Mouse (Mus musculus) lung, postnatal 4 days (tissue): Measurements from ENCODE around the gene Ccnl1.

Experiments used
- DNase-seq, 2 experiments: peaks; one replicate each; pipeline ENCODE4 v3.0.0; 2021

Ccnl1 gene

GRCm38 (mm10) chr3:65958840-65959185, 764 bp upstream of the Ccnl1 start:
- DNase-seq = no peak

DNA sequence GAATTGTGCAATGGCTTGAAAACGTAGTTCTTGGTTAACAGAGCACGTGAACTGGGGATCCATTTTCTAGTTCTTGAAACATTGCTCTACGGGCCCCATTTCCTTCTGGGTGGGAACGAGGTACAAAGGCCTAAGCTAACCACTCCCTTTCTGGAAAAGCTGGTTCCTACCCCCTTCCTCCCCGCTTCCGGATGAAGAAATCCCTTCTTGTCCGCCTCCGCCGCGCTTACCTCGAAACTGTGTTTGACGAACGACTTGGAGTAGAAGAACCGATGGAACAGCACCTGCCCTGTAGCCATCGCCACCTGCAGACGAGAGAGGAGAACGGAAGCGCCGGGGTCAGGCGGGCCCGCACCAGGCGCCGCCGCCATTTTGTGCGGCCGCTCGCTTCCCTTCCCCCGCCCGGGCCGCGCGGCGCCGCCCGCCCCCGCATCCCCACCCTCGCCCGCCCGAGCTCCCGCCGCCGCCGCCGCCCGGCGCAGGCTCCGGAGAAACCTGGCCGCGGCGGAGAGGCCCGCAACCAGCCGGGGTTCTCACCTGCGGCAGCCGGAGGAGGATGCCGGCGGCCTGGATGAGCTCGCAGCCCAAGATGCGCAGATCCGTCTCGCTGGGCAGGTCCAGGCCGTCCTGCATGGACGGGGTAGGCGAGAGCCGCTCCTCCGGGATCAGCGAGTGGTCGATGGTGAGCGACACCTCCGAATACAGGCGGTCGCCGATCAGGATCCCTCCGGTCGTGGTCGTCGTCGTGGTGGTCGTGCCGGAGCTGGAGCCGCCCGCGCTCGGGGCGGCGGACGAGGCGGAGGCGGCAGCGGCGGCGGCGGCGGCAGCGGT, 563 bp downstream of the Ccnl1 start:
- peak; percentile 76 to 77 for DNase-seq

DNA sequence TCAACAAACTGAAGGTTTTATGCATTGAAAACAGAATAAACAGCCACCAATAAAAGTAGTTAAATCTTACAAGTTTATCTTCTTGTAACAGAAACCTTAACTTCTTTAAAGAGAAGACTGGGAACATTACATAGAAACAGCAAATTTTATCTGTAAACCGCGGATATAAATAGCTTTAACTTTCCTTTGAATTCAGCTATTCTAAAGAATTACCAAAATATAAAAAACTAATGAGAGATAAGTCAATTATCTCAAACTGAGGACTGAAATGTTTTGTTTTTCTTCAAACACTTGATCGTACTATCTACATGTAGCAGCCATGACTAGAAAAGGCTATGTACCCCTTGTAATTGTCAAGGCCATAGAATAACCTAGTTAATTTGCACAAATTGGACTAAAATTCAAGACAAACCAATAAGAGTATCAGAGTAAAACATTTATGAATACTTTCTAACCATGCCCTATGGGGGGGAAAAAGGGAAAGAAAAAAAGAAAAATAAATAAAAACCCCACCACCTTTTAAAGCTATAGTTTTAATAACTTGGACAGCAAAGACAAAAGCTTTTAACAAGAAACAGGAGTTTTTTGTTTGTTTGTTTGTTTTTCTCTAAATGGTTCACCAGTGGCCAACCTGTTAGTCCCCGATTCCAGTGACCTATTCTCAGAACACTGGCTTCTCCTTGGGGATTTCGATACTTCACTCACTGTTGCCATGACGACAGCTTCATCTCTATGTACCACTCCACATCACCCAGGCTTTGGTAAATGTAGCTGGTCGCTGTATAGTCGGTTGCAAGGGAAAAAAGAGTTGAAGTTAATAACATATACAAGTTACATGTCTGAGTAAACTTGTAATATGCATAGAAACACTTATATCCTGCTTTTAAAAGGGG, 3.3 kb downstream of the Ccnl1 start:
- no peak for DNase-seq

DNA sequence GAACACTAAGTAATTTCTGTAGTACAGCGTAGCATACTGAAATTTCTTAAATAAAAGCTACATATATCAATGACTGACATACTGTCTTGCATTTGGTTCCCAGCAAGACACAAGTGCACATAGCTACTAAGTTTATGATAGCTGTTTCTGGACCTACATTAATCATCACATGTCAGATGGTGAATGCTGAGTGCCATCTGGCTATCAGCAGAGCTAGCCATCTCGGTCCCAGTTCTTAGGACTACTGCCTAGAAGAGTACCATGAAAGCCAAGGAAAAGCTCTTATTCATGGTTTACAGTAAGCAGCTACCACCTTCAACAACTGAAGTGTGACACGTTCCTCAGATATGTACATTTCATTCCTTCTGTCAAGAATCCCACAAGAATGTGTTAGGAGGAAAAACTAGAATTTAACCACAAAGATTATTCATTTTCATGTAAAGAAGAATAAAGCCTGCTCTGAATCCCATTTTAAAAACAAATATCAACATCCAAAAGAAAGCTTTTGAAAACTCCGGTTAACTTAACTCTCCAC, 7.2 kb downstream of the Ccnl1 start:
- no peak for DNase-seq

GRCm38 (mm10) chr3:65950304-65950703, 7.7 kb downstream of the Ccnl1 start:
- DNase-seq = no peak

DNA sequence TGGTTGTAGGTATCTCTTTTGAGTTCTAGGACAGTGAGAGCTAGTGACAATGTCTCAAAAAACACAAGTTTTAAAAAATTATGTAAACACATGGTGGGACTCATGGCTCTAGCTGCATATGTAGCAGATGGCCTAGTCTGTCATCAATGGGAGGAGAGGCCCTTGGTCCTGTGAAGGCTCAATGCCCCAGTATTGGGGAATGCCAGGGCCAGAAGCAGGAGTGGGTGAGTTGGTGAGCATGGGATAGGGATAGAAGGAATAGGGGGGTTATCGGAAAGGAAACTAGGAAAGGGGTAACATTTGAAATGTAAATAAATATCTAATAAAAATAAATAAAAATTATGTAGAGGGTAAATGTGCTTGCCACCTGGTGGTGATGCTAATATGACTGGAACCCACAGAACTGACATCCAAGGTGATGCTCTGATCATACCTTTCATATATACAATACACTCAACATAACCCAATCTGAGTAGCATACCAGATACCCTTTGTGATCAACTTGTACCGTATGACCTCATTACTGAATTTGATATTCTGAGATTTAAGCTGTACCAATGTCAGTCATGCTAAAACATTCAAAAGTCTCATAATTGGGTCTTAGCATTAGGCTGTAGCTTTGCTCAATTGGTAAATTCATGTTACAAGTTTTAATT, 12.6 kb downstream of the Ccnl1 start:
- no peak for DNase-seq

GRCm38 (mm10) chr3:65944713-65945112, 13.3 kb downstream of the Ccnl1 start:
- no peak for DNase-seq

DNA sequence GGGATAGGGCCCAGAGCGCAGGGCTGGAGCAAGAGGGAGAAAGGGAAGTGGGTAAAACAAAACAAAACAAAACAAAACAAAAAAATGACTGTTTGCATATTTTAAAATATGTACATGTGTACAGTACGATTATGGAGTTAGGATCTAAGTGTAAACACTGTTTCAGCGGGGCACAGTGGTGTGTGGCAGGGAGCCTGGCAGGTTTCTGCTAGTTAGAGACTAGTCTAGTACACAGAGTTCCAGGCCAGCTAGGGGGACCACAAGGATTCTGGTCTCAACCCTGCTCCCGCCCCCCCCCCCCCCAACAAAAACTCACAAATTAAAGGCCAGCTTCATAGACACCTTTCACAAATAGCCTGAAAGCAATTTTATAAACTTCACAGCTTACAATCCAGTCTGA, 14.6 kb downstream of the Ccnl1 start:
- no peak for DNase-seq

- no peak for DNase-seq
Measured at GRCm38 (mm10) chr3:65941052-65941451, 17.0 kb downstream of the Ccnl1 start.

DNA sequence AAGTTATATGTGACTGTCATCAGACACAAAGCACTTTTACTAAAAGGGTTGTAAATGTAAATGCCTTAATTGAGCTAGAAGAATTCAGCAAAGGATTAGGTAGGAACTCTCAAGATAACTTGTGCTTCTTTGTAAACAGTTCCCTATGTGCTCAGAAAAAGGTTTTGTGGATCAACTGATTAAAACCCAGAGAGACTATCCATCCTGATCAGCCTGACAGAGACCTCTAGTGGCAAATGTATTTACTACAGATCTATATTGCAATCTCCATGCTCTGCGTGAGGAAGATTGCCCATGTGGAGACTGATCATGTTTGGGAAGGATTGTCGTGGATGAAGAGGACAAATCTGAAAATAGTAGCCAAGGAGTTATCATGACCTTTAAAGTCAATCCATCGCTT, 19.8 kb downstream of the Ccnl1 start:
- DNase-seq = no peak

GRCm38 (mm10) chr3:65936384-65936783, 21.7 kb downstream of the Ccnl1 start:
- DNase-seq = no peak

DNA sequence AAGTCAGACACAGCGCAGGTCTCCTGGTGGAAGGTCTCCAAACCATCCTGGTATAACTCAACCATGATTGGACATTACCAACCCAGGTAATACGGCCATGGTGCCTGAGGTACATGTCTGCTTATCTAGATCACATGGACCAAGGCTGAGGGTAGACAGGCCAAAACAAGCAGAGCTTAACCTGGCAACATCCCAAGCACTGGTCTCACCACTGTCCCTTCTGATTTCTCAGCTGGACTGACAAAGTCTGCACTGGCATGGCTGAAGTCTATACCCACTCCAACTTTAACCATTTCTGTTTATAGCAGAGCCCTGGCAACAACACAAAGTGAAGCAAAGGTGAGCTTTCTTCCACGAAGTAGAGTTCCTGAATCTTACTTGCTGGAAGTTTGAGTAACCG, 22.9 kb downstream of the Ccnl1 start:
- no peak for DNase-seq

DNA sequence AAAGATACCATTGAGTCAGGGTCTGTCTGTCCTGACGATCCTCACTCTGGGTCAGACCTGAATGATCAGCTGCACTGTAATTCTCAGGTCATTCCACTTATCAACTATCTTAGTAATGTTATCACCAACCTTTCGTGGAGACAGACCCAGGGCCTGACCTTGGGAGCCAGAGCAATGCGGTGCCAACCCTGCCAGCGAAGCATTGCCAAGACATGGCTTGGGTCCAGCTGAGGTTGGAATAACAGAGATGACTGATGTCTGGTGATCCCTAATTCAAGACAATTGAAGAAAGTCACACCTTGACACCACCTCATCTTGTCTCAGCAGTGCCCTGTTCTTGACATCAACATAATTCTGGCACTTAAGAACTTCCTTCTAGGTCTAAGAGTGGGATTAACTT, 24.3 kb downstream of the Ccnl1 start:
- DNase-seq = no peak

GRCm38 (mm10) chr3:65931542-65931941, 26.5 kb downstream of the Ccnl1 start:
- no peak for DNase-seq

- no peak for DNase-seq
Measured at GRCm38 (mm10) chr3:65930636-65931035, 27.4 kb downstream of the Ccnl1 start.

DNA sequence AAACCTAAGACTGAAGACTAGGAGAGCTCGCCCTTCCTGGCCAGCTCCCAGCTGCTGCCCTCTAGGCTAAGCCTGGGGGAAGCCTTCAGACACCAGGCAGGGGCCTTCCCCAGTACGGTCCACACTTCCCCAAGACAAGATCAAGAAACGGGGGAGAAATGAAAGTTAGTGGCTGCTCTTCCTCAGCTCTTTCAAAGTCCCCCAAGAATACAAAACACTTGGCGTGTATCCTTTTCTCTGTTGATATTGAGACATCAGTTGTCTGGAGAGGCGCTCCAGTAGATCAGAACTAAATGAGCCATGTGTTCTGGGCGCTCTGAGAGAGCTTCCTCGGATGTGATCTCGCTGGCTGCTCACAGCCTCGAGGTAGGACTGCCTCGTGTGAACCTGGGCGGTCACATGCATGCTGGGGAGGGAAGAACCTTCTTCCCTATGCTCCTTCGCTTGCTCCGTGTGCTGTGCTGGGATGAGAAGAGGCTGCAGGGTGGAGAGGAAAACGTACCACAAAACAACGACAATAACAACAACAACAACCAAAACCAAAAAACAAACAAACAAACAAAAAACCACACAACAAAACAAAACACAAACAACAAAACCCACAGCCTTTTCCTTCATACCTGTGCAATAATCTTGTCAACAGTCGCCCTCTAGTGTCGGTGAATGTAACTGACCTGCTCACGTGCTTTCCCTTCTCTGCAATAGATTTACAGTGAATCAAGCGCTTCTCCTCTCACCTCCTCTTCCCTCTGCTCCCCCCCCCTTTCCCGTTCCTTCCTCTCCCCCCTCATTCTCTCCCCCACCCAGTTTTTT, 28.0 kb downstream of the Ccnl1 start:
- peak; percentile 39 to 79 for DNase-seq

DNA sequence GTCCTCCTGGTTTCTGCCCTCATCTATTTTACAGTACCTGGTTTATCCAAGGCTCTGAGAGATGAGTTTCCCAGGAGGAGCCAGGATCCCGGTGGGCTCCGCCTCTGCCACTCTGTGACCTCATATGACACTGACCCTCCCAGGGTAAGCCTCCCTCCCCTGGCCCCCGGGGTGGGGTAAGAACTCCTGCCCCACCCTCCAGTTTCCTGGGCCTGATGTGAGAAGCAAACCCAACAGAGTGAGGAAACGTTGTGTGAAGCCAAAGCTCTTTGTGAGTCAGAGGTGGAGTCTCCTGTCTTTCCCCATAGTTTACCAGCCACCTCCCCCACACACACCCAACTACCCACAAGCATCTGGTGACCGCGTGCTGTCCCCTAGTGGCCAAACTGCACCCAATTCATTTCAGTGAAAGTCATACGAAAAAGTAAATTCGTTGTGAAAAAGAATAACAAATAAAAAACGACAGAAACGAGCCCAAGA, 28.7 kb downstream of the Ccnl1 start:
- peak; percentile 84 to 88 for DNase-seq

- DNase-seq = no peak
Measured at GRCm38 (mm10) chr3:65928614-65929272, 29.3 kb downstream of the Ccnl1 start.

- DNase-seq = peak; percentile 73 to 78
Measured at GRCm38 (mm10) chr3:65927685-65928084, 30.4 kb downstream of the Ccnl1 start.

DNA sequence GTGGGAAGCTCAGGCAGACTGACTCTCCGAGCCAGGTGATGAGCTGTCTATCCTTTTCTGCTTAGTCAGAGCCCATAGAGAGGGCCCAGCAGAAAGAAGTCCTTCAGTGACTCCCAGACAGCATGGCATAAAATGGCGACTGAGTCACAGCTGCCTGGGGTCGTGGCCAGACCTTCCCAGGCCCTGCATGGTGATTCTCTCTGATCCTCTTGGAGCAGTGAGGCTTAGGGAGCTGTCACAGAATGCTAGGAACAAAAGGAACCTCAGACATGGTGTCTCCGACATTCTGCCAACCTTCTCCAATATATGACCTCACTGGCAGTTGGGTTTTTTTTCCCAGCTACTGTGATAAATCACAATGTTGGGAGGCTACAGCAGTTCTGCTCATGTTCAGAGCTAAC, 30.9 kb downstream of the Ccnl1 start:
- DNase-seq = no peak

- no peak for DNase-seq
Measured at GRCm38 (mm10) chr3:65926426-65926825, 31.6 kb downstream of the Ccnl1 start.
